Mouse (Mus musculus) gastrocnemius, adult 2 months (tissue): ENCODE results near the gene Tap1. TPM values are rescaled to one million over a fixed set of nuclear protein-coding genes. Genes with fewer than 3 reads are reported as not detected.

ENCODE experiments used
- DNase-seq: peaks from one replicate; pipeline ENCODE4 v3.0.0; 2022
- H3K27ac ChIP-seq: fragments of 200-600 bp; 2 replicates; pipeline ENCODE4 v1.8.1; 2022; ENCODE audit warnings: mild to moderate bottlenecking
- H3K4me3 ChIP-seq: fragments of 200-600 bp; 2 replicates; pipeline ENCODE4 v1.8.1; 2022; ENCODE audit warnings: mild to moderate bottlenecking, moderate library complexity
- CTCF ChIP-seq: fragments of 200-600 bp; IDR thresholded peaks from 2 replicates; pipeline ENCODE4 v1.8.1; 2022; ENCODE audit warnings: antibody characterized with exemption, mild to moderate bottlenecking, moderate library complexity
- intact Hi-C: fragments of 180-260 bp; cut with DNase I; formaldehyde crosslinking; loops from one replicate; pipeline ENCODE4 v1.15.1; 2025
- total RNA-seq, 2 experiments: library from RNA; stranded (reverse); gene quantifications; 2 replicates each; pipeline ENCODE4 v1.2.3; 2021

The Tap1 gene
- total RNA-seq, 2 experiments from 2014 or later: 0.74 to 1.5 TPM

- intact Hi-C loops: loop anchor here (1.0 to 10.0 kb wide), 2 partner anchors 65 to 130 kb away; no protein-coding TSS in a partner anchor
- Histone ChIP-seq H3K4me3 (no peak overlapping the region), H3K27ac (peak overlapping the region; percentile 46; the same call in 1 of the 2 replicates)
- DNase-seq: peak; percentile 83
- peak; percentile 97 for TF ChIP-seq CTCF
These were observed 47.6 kb downstream of the Tap1 start for GRCm38 (mm10) chr17:34234926-34235325.

GRCm38 (mm10) chr17:34236691-34237090 is 49.3 kb downstream of the Tap1 start:
- H3K4me3 ChIP-seq: no peak overlapping the region
- intact Hi-C loops: loop anchor here (10.0 kb wide), 1 partner anchor 132 kb away; no protein-coding TSS in a partner anchor
- no peak for TF ChIP-seq CTCF
- no peak overlapping the region for H3K27ac ChIP-seq
- no peak for DNase-seq

GRCm38 (mm10) chr17:34237741-34238140 is 50.4 kb downstream of the Tap1 start:
- TF ChIP-seq CTCF: no peak
- no peak for DNase-seq
- intact Hi-C loops: loop anchor here (10.0 kb wide), 1 partner anchor 133 kb away; no protein-coding TSS in a partner anchor
- Histone ChIP-seq H3K4me3 (no peak overlapping the region), H3K27ac (no peak overlapping the region)

- no peak for TF ChIP-seq CTCF
- intact Hi-C loops: loop anchor here (10.0 kb wide), 1 partner anchor 134 kb away; no protein-coding TSS in a partner anchor
- DNase-seq: no peak
- H3K27ac ChIP-seq: peak within 1 kb of the TSS; percentile 71
- H3K4me3 ChIP-seq: peak within 1 kb of the TSS; percentile 26
These were observed 51.4 kb downstream of the Tap1 start, which contains the start of gene H2-Ob for GRCm38 (mm10) chr17:34238706-34239105. Gene H2-Ob (plus strand): TSS chr17:34238903.

GRCm38 (mm10) chr17:34239601-34240041 is 52.3 kb downstream of the Tap1 start:
- DNase-seq: no peak
- TF ChIP-seq CTCF: no peak
- peak overlapping the region; percentile 71 for H3K27ac ChIP-seq
- intact Hi-C loops: loop anchor here (10.0 kb wide), 1 partner anchor 135 kb away; no protein-coding TSS in a partner anchor
- H3K4me3 ChIP-seq: peak overlapping the region; percentile 49

GRCm38 (mm10) chr17:34240366-34240765 is 53.0 kb downstream of the Tap1 start:
- TF ChIP-seq CTCF: no peak
- intact Hi-C loops: no loop called here
- no peak overlapping the region for H3K27ac ChIP-seq

GRCm38 (mm10) chr17:34240916-34241315 is 53.6 kb downstream of the Tap1 start:
- TF ChIP-seq CTCF: no peak
- intact Hi-C loops: no loop called here
- DNase-seq: no peak
- H3K4me3 ChIP-seq: no peak overlapping the region
- no peak overlapping the region for H3K27ac ChIP-seq

More at GRCm38 (mm10) chr17:34240366-34240765, 53.0 kb downstream of the Tap1 start:
- no peak overlapping the region for H3K4me3 ChIP-seq
- DNase-seq: no peak

- TF ChIP-seq CTCF: no peak
- no peak for DNase-seq
- no peak overlapping the region for H3K4me3 ChIP-seq
- intact Hi-C loops: no loop called here
- H3K27ac ChIP-seq: no peak overlapping the region
These were observed 57.3 kb downstream of the Tap1 start for GRCm38 (mm10) chr17:34244656-34245055.

Other genes starting within 250 kb of the Tap1 start
- gene Pfdn6, start 247.2 kb upstream of the Tap1 start, total RNA-seq: 10 to 100 TPM; 51.2 to 67.6 TPM
- gene Wdr46, start 246.9 kb upstream of the Tap1 start, total RNA-seq: 1 to 10 TPM; 8.6 to 8.8 TPM
- gene B3galt4, start 236.1 kb upstream of the Tap1 start, total RNA-seq: 1 to 10 TPM; 1.3 to 1.4 TPM
- gene Vps52, start 231.7 kb upstream of the Tap1 start, total RNA-seq: 10 to 100 TPM; 31.7 to 33.4 TPM
- 100 to 1,000 TPM; 364 to 443 TPM for gene Rps18, start 231.6 kb upstream of the Tap1 start, total RNA-seq
- gene H2-K1, start 187.2 kb upstream of the Tap1 start, total RNA-seq: 10 to 100 TPM; 28.2 to 41.1 TPM
- gene Ring1, start 162.9 kb upstream of the Tap1 start, total RNA-seq: 10 to 100 TPM; 11.6 to 12.8 TPM
- gene H2-Ke6, start 159.5 kb upstream of the Tap1 start, total RNA-seq: 10 to 100 TPM; 69.9 to 82.3 TPM
- 10 to 100 TPM; 44.6 to 49.5 TPM for gene Slc39a7, start 155.9 kb upstream of the Tap1 start, total RNA-seq
- gene Rxrb, start 155.7 kb upstream of the Tap1 start, total RNA-seq: 10 to 100 TPM; 40.5 to 41.7 TPM
- 1 to 10 TPM; 3.0 to 9.6 TPM for gene Col11a2, start 148.1 kb upstream of the Tap1 start, total RNA-seq
- not detected for gene H2-Oa, start 95.2 kb upstream of the Tap1 start, total RNA-seq
- gene H2-DMa, start 68.0 kb upstream of the Tap1 start, total RNA-seq: 1 to 10 TPM; 3.0 to 3.1 TPM
- 10 to 100 TPM; 70.3 to 88.9 TPM for gene Brd2, start 64.9 kb upstream of the Tap1 start, total RNA-seq
- gene H2-DMb2, start 44.2 kb upstream of the Tap1 start, total RNA-seq: under 1 TPM; 0.46 to 0.47 TPM
- under 1 TPM; 0.38 to 0.61 TPM for gene H2-DMb1, start 34.5 kb upstream of the Tap1 start, total RNA-seq
- 1 to 10 TPM; 1.4 to 1.7 TPM for gene Psmb9, start 211 bp downstream of the Tap1 start, total RNA-seq
- 1 to 10 TPM; 2.2 to 3.4 TPM for gene Psmb8, start 10.2 kb downstream of the Tap1 start, total RNA-seq
- 1 to 10 TPM; 4.9 to 7.5 TPM for gene Tap2, start 16.0 kb downstream of the Tap1 start, total RNA-seq
- under 1 TPM in 1 of 2 experiments, not detected in 1; 0.11 TPM for gene H2-Ob, start 51.4 kb downstream of the Tap1 start, total RNA-seq
- gene H2-Ab1, start 70.1 kb downstream of the Tap1 start, total RNA-seq: 1 to 10 TPM; 3.1 to 4.7 TPM
- gene H2-Aa, start 100.3 kb downstream of the Tap1 start, total RNA-seq: 1 to 10 TPM; 5.3 to 6.0 TPM
- gene H2-Eb1, start 118.3 kb downstream of the Tap1 start, total RNA-seq: 1 to 10 TPM; 3.4 to 4.9 TPM
- gene H2-Eb2, start 138.1 kb downstream of the Tap1 start, total RNA-seq: not detected
- under 1 TPM; 0.18 to 0.20 TPM for gene Btnl2, start 167.3 kb downstream of the Tap1 start, total RNA-seq
- gene Btnl1, start 189.6 kb downstream of the Tap1 start, total RNA-seq: not detected
- gene BC051142, start 211.3 kb downstream of the Tap1 start, total RNA-seq: under 1 TPM in 1 of 2 experiments, not detected in 1; 0.43 TPM